Mouse (Mus musculus): ENCODE measurements at regions not wholly inside any gene's neighbourhood (a gene's known extent, or its start where the extent isn't known, plus 50 kb on each side); places are given as distances from the start of the nearest gene placed in this dataset.

DNA sequence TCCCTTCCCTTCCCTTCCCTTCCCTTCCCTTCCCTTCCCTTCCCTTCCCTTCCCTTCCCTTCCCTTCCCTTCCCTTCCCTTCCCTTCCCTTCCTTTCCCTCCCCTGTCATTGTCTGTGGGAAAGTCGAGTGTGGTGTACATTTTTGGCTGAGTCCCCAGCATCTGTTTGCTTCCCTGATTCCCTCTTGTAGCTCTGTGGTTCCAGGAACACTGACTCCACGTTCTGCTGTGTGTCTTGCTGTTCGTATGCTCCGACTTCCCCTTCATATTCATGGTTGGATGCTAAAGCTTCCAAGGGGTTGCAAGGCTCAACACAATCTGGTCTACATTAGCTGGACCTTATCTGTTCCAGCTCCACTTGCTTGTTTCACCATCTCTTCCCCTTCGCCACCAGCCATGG is 150.2 kb upstream of the Lrig1 start:
- TF ChIP-seq POLR2A (IDR thresholded peaks at IDR 0.05; ENCODE audit: extremely low read depth, insufficient read depth, low read length) (no peak), CTCF (IDR thresholded peaks at IDR 0.05; ENCODE audit: extremely low read depth, insufficient read depth, low read length) (no peak)

Measured in cortical plate, adult 2 months (tissue).